Mouse (Mus musculus): ENCODE data around the gene Nol3.

DNA sequence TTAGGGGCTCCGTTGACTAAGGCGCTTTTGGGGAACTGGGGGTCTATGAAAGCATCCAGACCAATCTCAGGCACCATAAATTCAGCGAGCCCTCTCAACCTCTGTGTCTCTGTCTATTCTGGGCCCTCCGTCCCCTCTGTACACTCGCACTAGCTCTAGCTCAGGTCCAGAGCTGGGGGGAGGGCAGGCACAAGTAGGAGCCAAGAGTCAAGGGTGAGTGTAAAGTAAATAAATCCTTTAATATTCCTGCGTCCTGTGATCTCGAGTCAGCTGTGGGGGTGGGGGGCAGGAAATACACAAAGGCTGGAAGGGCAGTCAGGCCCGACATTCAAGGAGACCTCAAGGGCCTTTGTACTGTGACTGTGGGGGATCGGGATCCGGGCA lies 6.9 kb upstream of the Nol3 start:
- TF ChIP-seq CTCF (IDR thresholded peaks at IDR 0.05; ENCODE audit: low read depth, low read length) = no peak
- TF ChIP-seq POLR2A (IDR thresholded peaks at IDR 0.05; ENCODE audit: insufficient read depth, low read length) = no peak
- no peak for TF ChIP-seq EP300 (IDR thresholded peaks at IDR 0.05; ENCODE audit: insufficient read depth, low read depth, low read length)

All from ES-Bruce4 (cell line).